Mouse (Mus musculus) megakaryocyte, embryonic 14.5 days (primary cell): ENCODE measurements around the gene Hoxa3.

ENCODE experiments used
- FLI1 ChIP-seq: IDR thresholded peaks from 2 replicates; pipeline ENCODE4 v1.6.1; 2012; ENCODE audit warnings: low read length, inconsistent platforms, mixed read lengths
- GATA1 ChIP-seq: IDR thresholded peaks from 3 replicates; pipeline ENCODE4 v1.6.1; 2012; ENCODE audit warnings: mixed read lengths, low read length, inconsistent platforms, borderline replicate concordance

- no peak for TF ChIP-seq GATA1
- no peak for TF ChIP-seq FLI1
Measured at GRCm38 (mm10) chr6:52224895-52225611, 11.9 kb upstream of the Hoxa3 start.
